Mouse (Mus musculus) retina, embryonic 14.5 days (tissue): Measurements from ENCODE around the gene Hils1.

Experiments
- DNase-seq: peaks from one replicate; pipeline ENCODE4 v3.0.0-alpha.2; 2015; ENCODE audit warnings: low spot score

The Hils1 gene

GRCm38 (mm10) chr11:94967419-94967818 lies at the start of gene Hils1:
Gene Hils1 (plus strand): TSS chr11:94967593.
- no peak for DNase-seq

GRCm38 (mm10) chr11:94917717-94918116 lies 49.7 kb upstream of the Hils1 start:
- DNase-seq, result no peak

GRCm38 (mm10) chr11:94920996-94921401 lies 46.4 kb upstream of the Hils1 start:
- DNase-seq, result no peak

GRCm38 (mm10) chr11:94924977-94925376 lies 42.4 kb upstream of the Hils1 start:
- no peak for DNase-seq

GRCm38 (mm10) chr11:94926431-94926830 lies 41.0 kb upstream of the Hils1 start:
- no peak for DNase-seq

- DNase-seq, result no peak
These were observed 39.6 kb upstream of the Hils1 start for GRCm38 (mm10) chr11:94927771-94928291.

GRCm38 (mm10) chr11:94928820-94929219 lies 38.6 kb upstream of the Hils1 start:
- peak; percentile 88 for DNase-seq

- DNase-seq, result no peak
These were observed 37.8 kb upstream of the Hils1 start for GRCm38 (mm10) chr11:94929599-94929998.

- DNase-seq, result no peak
These were observed 37.2 kb upstream of the Hils1 start for GRCm38 (mm10) chr11:94930151-94930550.

GRCm38 (mm10) chr11:94933584-94933983 lies 33.8 kb upstream of the Hils1 start:
- DNase-seq, result no peak

- no peak for DNase-seq
These were observed 32.9 kb upstream of the Hils1 start for GRCm38 (mm10) chr11:94934526-94934925.

GRCm38 (mm10) chr11:94936045-94936444 lies 31.3 kb upstream of the Hils1 start, which contains the start of gene Col1a1:
Gene Col1a1 (plus strand): TSS chr11:94936224.
- no peak for DNase-seq

- DNase-seq, result peak; percentile 96
These were observed 30.5 kb upstream of the Hils1 start for GRCm38 (mm10) chr11:94936851-94937295.

- no peak for DNase-seq
These were observed 30.0 kb upstream of the Hils1 start for GRCm38 (mm10) chr11:94937335-94937781.

- no peak for DNase-seq
These were observed 29.6 kb upstream of the Hils1 start for GRCm38 (mm10) chr11:94937787-94938186.

- DNase-seq, result no peak
These were observed 29.1 kb upstream of the Hils1 start for GRCm38 (mm10) chr11:94938296-94938695.

- peak; percentile 86 for DNase-seq
These were observed 28.1 kb upstream of the Hils1 start for GRCm38 (mm10) chr11:94939280-94939679.

- no peak for DNase-seq
These were observed 26.3 kb upstream of the Hils1 start for GRCm38 (mm10) chr11:94941121-94941520.

- no peak for DNase-seq
These were observed 25.6 kb upstream of the Hils1 start for GRCm38 (mm10) chr11:94941776-94942175.

GRCm38 (mm10) chr11:94942282-94943023 lies 24.9 kb upstream of the Hils1 start:
- peak; percentile 55 for DNase-seq

GRCm38 (mm10) chr11:94943054-94943453 lies 24.3 kb upstream of the Hils1 start:
- no peak for DNase-seq

GRCm38 (mm10) chr11:94944295-94944694 lies 23.1 kb upstream of the Hils1 start:
- no peak for DNase-seq

- no peak for DNase-seq
These were observed 22.2 kb upstream of the Hils1 start for GRCm38 (mm10) chr11:94945236-94945635.

- no peak for DNase-seq
These were observed 15.2 kb upstream of the Hils1 start for GRCm38 (mm10) chr11:94952169-94952568.
